Mouse (Mus musculus) MEL (cell line): ENCODE measurements at regions not wholly inside any gene's neighbourhood (a gene's known extent, or its start where the extent isn't known, plus 50 kb on each side); places are given as distances from the start of the nearest gene placed in this dataset.

ENCODE experiments used
- DNase-seq: peaks from one replicate; pipeline ENCODE4 v3.0.0; 2011; ENCODE audit warnings: low read depth, low spot score
- H3K27ac ChIP-seq: 2 replicates; pipeline ENCODE4 v1.5.1; 2012; ENCODE audit warnings: low read depth, mild to moderate bottlenecking, control low read depth, low read length, moderate library complexity; ENCODE audit not compliant: control insufficient read depth
- H3K27me3 ChIP-seq, 2 experiments: fragments of 150-350 bp in 1 of 2; sonication (generic) in 1 of 2; 2 replicates each; pipeline ENCODE4 v1.6.1; 2012; ENCODE audit warnings: low read length in 2 of 2, mild to moderate bottlenecking in 2 of 2, improper control_type of control experiment in 1 of 2, moderate library complexity in 1 of 2; ENCODE audit not compliant: insufficient read depth in 2 of 2, control insufficient read depth in 1 of 2
- H3K36me3 ChIP-seq, 2 experiments: 2 replicates each; pipeline ENCODE4 v1.6.1; 2012 to 2014; ENCODE audit warnings: low read length in 2 of 2, improper control_type of control experiment in 1 of 2, inconsistent platforms in 1 of 2, mild to moderate bottlenecking in 1 of 2; ENCODE audit not compliant: insufficient read depth in 2 of 2, control insufficient read depth in 1 of 2
- H3K4me1 ChIP-seq, 2 experiments: fragments of 150-350 bp in 1 of 2; sonication (generic) in 1 of 2; 2 replicates each; pipeline ENCODE4 v1.6.1; 2012; ENCODE audit warnings: low read length in 2 of 2, improper control_type of control experiment in 1 of 2, mild to moderate bottlenecking in 1 of 2; ENCODE audit not compliant: insufficient read depth in 2 of 2, control insufficient read depth in 1 of 2
- H3K4me3 ChIP-seq, 2 experiments: fragments of 150-350 bp in 1 of 2; sonication (generic) in 1 of 2; 2 replicates each; pipeline ENCODE4 v1.5.1; 2012; ENCODE audit warnings: low read depth in 2 of 2, low read length in 2 of 2, mild to moderate bottlenecking in 2 of 2, moderate library complexity in 2 of 2, control low read depth in 1 of 2, improper control_type of control experiment in 1 of 2; ENCODE audit not compliant: control insufficient read depth in 1 of 2, insufficient read depth in 1 of 2
- H3K79me2 ChIP-seq: 2 replicates; pipeline ENCODE4 v1.6.1; 2012; ENCODE audit warnings: mild to moderate bottlenecking, low read length, moderate library complexity; ENCODE audit not compliant: control insufficient read depth, poor library complexity, insufficient read depth
- H3K9ac ChIP-seq: 2 replicates; pipeline ENCODE4 v1.6.1; 2012; ENCODE audit warnings: low read depth, mild to moderate bottlenecking, control low read depth, low read length, moderate library complexity; ENCODE audit not compliant: control insufficient read depth, poor library complexity, severe bottlenecking
- H3K9me3 ChIP-seq: fragments of 150-350 bp; sonication (generic); replicated peaks from 2 replicates; pipeline ENCODE4 v1.6.1; 2012; ENCODE audit warnings: mild to moderate bottlenecking, low read length, improper control_type of control experiment, moderate library complexity; ENCODE audit not compliant: insufficient read depth
- BHLHE40 ChIP-seq: IDR thresholded peaks from 2 replicates; pipeline ENCODE4 v1.6.1; 2012; ENCODE audit warnings: low read depth, mild to moderate bottlenecking, inconsistent platforms, low read length, improper control_type of control experiment, borderline replicate concordance
- CHD2 ChIP-seq: IDR thresholded peaks from 2 replicates; pipeline ENCODE4 v1.6.1; 2011; ENCODE audit warnings: low read length, improper control_type of control experiment
- GABPA ChIP-seq: IDR thresholded peaks from 2 replicates; pipeline ENCODE4 v1.6.1; 2012; ENCODE audit warnings: low read depth, mild to moderate bottlenecking, inconsistent platforms, low read length, improper control_type of control experiment, moderate library complexity
- GATA1 ChIP-seq: IDR thresholded peaks from 2 replicates; pipeline ENCODE4 v1.6.1; 2011; ENCODE audit warnings: low read depth, low read length, improper control_type of control experiment
- HCFC1 ChIP-seq: IDR thresholded peaks from 2 replicates; pipeline ENCODE4 v1.6.1; 2012; ENCODE audit warnings: low read depth, mild to moderate bottlenecking, inconsistent platforms, low read length, improper control_type of control experiment, moderate library complexity
- JUND ChIP-seq: IDR thresholded peaks from 2 replicates; pipeline ENCODE4 v1.6.1; 2011; ENCODE audit warnings: low read depth, mild to moderate bottlenecking, improper control_type of control experiment, low read length
- KAT2A ChIP-seq: conservative IDR thresholded peaks from 2 replicates; pipeline ENCODE4 v1.6.1; 2012; ENCODE audit warnings: low read depth, low read length, improper control_type of control experiment, inconsistent platforms
- MAFK ChIP-seq: IDR thresholded peaks from 2 replicates; pipeline ENCODE4 v1.6.1; 2011; ENCODE audit warnings: low read depth, mild to moderate bottlenecking, low read length, improper control_type of control experiment, borderline replicate concordance
- MAZ ChIP-seq: IDR thresholded peaks from 2 replicates; pipeline ENCODE4 v1.6.1; 2012; ENCODE audit warnings: low read depth, mild to moderate bottlenecking, inconsistent platforms, low read length, improper control_type of control experiment
- MEF2A ChIP-seq: IDR thresholded peaks from 2 replicates; pipeline ENCODE4 v1.6.1; 2014; ENCODE audit warnings: low read depth, mild to moderate bottlenecking, inconsistent platforms, low read length, improper control_type of control experiment; ENCODE audit not compliant: poor library complexity, insufficient replicate concordance, severe bottlenecking; ENCODE audit errors: extremely low read depth
- MXI1 ChIP-seq: IDR thresholded peaks from 2 replicates; pipeline ENCODE4 v1.6.1; 2011; ENCODE audit warnings: mild to moderate bottlenecking, low read depth, low read length, improper control_type of control experiment
- MYC ChIP-seq: IDR thresholded peaks from 2 replicates; pipeline ENCODE4 v1.6.1; 2011; ENCODE audit warnings: low read depth, mild to moderate bottlenecking, low read length, improper control_type of control experiment, moderate library complexity
- NELFE ChIP-seq: IDR thresholded peaks from 2 replicates; pipeline ENCODE4 v1.6.1; 2011; ENCODE audit warnings: low read depth, low read length, improper control_type of control experiment
- NRF1 ChIP-seq: IDR thresholded peaks from 2 replicates; pipeline ENCODE4 v1.6.1; 2014; ENCODE audit warnings: low read depth, mild to moderate bottlenecking, inconsistent platforms, low read length, improper control_type of control experiment, moderate library complexity; ENCODE audit not compliant: poor library complexity, insufficient read depth, severe bottlenecking
- POLR2A ChIP-seq, 2 experiments: IDR thresholded peaks; 2 replicates each; pipeline ENCODE4 v1.6.1; 2011 to 2012; ENCODE audit warnings: low read length in 2 of 2, mild to moderate bottlenecking in 2 of 2, control low read depth in 1 of 2, improper control_type of control experiment in 1 of 2, low read depth in 1 of 2, moderate library complexity in 1 of 2; ENCODE audit not compliant: control insufficient read depth in 1 of 2, insufficient read depth in 1 of 2, poor library complexity in 1 of 2
- POLR2AphosphoS5 ChIP-seq: IDR thresholded peaks from 2 replicates; pipeline ENCODE4 v1.6.1; 2012; ENCODE audit warnings: low read depth, borderline replicate concordance, mild to moderate bottlenecking, inconsistent platforms, low read length, moderate library complexity, mixed read lengths
- RCOR1 ChIP-seq: IDR thresholded peaks from 2 replicates; pipeline ENCODE4 v1.6.1; 2012; ENCODE audit warnings: low read depth, mild to moderate bottlenecking, inconsistent platforms, low read length, improper control_type of control experiment
- SIN3A ChIP-seq: IDR thresholded peaks from 2 replicates; pipeline ENCODE4 v1.6.1; 2012; ENCODE audit warnings: low read length, improper control_type of control experiment, inconsistent platforms
- SMC3 ChIP-seq: IDR thresholded peaks from 2 replicates; pipeline ENCODE4 v1.6.1; 2011; ENCODE audit warnings: low read depth, low read length, improper control_type of control experiment
- TCF12 ChIP-seq: IDR thresholded peaks from 2 replicates; pipeline ENCODE4 v1.6.1; 2014; ENCODE audit warnings: low read depth, mild to moderate bottlenecking, inconsistent platforms, low read length, improper control_type of control experiment, moderate library complexity
- ZC3H11A ChIP-seq: IDR thresholded peaks from 2 replicates; pipeline ENCODE4 v1.6.1; 2012; ENCODE audit warnings: low read depth, mild to moderate bottlenecking, inconsistent platforms, low read length, improper control_type of control experiment
- ZKSCAN1 ChIP-seq: IDR thresholded peaks from 2 replicates; pipeline ENCODE4 v1.6.1; 2012; ENCODE audit warnings: low read depth, mild to moderate bottlenecking, inconsistent platforms, low read length, improper control_type of control experiment, moderate library complexity
- ZNF384 ChIP-seq: IDR thresholded peaks from 2 replicates; pipeline ENCODE4 v1.6.1; 2012; ENCODE audit warnings: low read depth, mild to moderate bottlenecking, inconsistent platforms, low read length, improper control_type of control experiment

- H3K36me3 ChIP-seq = no peaks in the 10 kb centered on the region
- TF ChIP-seq MAFK (no peak), GABPA (no peak), MYC (no peak), CHD2 (no peak), HCFC1 (no peak), SMC3 (no peak), ZNF384 (no peak), BHLHE40 (no peak), MEF2A (no peak), ZC3H11A (no peak), MXI1 (no peak), POLR2AphosphoS5 (no peak), TCF12 (no peak), MAZ (no peak), NRF1 (no peak), RCOR1 (no peak), SIN3A (no peak)
- TF ChIP-seq, all 39 proteins: peak for 0
- no peak for DNase-seq
- no peaks in the 10 kb centered on the region for H3K79me2 ChIP-seq
- no peak overlapping the region for H3K9ac ChIP-seq
- no peaks in the 10 kb centered on the region for H3K4me1 ChIP-seq
- no peak overlapping the region for H3K27ac ChIP-seq
- no peaks in the 10 kb centered on the region for H3K9me3 ChIP-seq
- H3K4me3 ChIP-seq = no peak overlapping the region
- H3K27me3 ChIP-seq = peaks cover 5 to 19% of the 10 kb centered on the region in 2 experiments
Observed at GRCm38 (mm10) chr6:91600116-91600515, 83.7 kb upstream of the Slc6a6 start.

- Histone ChIP-seq H3K4me3 (no peak overlapping the region), H3K9ac (no peak overlapping the region), H3K4me1 (no peaks in the 10 kb centered on the region)
Observed at GRCm38 (mm10) chr6:91606634-91607215, 77.1 kb upstream of the Slc6a6 start.

More at GRCm38 (mm10) chr6:91606634-91607215, 77.1 kb upstream of the Slc6a6 start:
- TF ChIP-seq KAT2A (no peak), SMC3 (no peak), BHLHE40 (no peak), POLR2A (IDR thresholded peaks at IDR 0.05; ENCODE audit: control insufficient read depth in 1 of 2, insufficient read depth in 1 of 2, low read depth in 1 of 2, low read length in 2 of 2, poor library complexity in 1 of 2) (no peak), GABPA (no peak), JUND (no peak), ZKSCAN1 (no peak), SIN3A (no peak), ZC3H11A (no peak), NELFE (no peak), GATA1 (no peak)
- Histone ChIP-seq H3K27ac (no peak overlapping the region), H3K9me3 (no peaks in the 10 kb centered on the region), H3K27me3 (peaks cover 4 to 11% of the 10 kb centered on the region in 2 experiments), H3K36me3 (no peaks in the 10 kb centered on the region), H3K79me2 (no peaks in the 10 kb centered on the region)
- DNase-seq = no peak
